Mouse (Mus musculus) G1E (cell line): ENCODE measurements at regions not wholly inside any gene's neighbourhood (a gene's known extent, or its start where the extent isn't known, plus 50 kb on each side); places are given as distances from the start of the nearest gene placed in this dataset.

ENCODE experiments used
- CTCF ChIP-seq: IDR thresholded peaks from 2 replicates; pipeline ENCODE4 v1.5.1; 2012; ENCODE audit warnings: low read depth, low read length, inconsistent platforms, mixed read lengths
- GATA1 ChIP-seq: IDR thresholded peaks from 2 replicates; pipeline ENCODE4 v1.6.1; 2012; ENCODE audit warnings: borderline replicate concordance, low read length, inconsistent platforms, mixed read lengths

GRCm38 (mm10) chr17:65170691-65171090, 334.8 kb upstream of the 4930583I09Rik start:
- no peak for TF ChIP-seq GATA1
- TF ChIP-seq CTCF: no peak
